Mouse (Mus musculus): ENCODE measurements around the gene Rab3d. TPM values are rescaled to one million over a fixed set of nuclear protein-coding genes. Genes with fewer than 3 reads are reported as not detected.
"Not testable (repeated sequence)": the region's sequence is repeated elsewhere in the genome, so short reads cannot be mapped to it uniquely, and the experiment has no call there.

Gene Rab3d
- total RNA-seq, 4 experiments from 2014 or later = 13.2 to 16.4 (median 15.4) TPM

GRCm38 (mm10) chr9:21909474-21910223, 8.3 kb downstream of the Rab3d start:
- DNase-seq (ENCODE audit: low spot score) = no peak

GRCm38 (mm10) chr9:21908216-21908615, 9.8 kb downstream of the Rab3d start:
- DNase-seq (ENCODE audit: low spot score) = no peak

GRCm38 (mm10) chr9:21904031-21904430, 14.0 kb downstream of the Rab3d start:
- DNase-seq (ENCODE audit: low spot score) = no peak

GRCm38 (mm10) chr9:21901223-21901820, 16.7 kb downstream of the Rab3d start:
- peak; percentile 75 for DNase-seq (ENCODE audit: low spot score)

GRCm38 (mm10) chr9:21889229-21889628, 28.8 kb downstream of the Rab3d start:
- no peak for DNase-seq (ENCODE audit: low spot score)

GRCm38 (mm10) chr9:21876601-21877000, 41.4 kb downstream of the Rab3d start:
- DNase-seq (ENCODE audit: low spot score) = no peak

GRCm38 (mm10) chr9:21872204-21872603, 45.8 kb downstream of the Rab3d start:
- DNase-seq (ENCODE audit: low spot score) = no peak

GRCm38 (mm10) chr9:21870879-21871524, 47.0 kb downstream of the Rab3d start:
- DNase-seq (ENCODE audit: low spot score) = no peak

- peak; percentile 66 for DNase-seq (ENCODE audit: low spot score)
Measured at GRCm38 (mm10) chr9:21869290-21869689, 48.7 kb downstream of the Rab3d start.

GRCm38 (mm10) chr9:21867726-21868125, 50.3 kb downstream of the Rab3d start:
- DNase-seq (ENCODE audit: low spot score) = no peak

- no peak for DNase-seq (ENCODE audit: low spot score)
Measured at GRCm38 (mm10) chr9:21866641-21867040, 51.4 kb downstream of the Rab3d start.

- DNase-seq (ENCODE audit: low spot score) = no peak
Measured at GRCm38 (mm10) chr9:21865673-21866398, 52.2 kb downstream of the Rab3d start.

GRCm38 (mm10) chr9:21862181-21862580, 55.8 kb downstream of the Rab3d start:
- DNase-seq (ENCODE audit: low spot score) = no peak

GRCm38 (mm10) chr9:21860349-21860748, 57.6 kb downstream of the Rab3d start:
- DNase-seq (ENCODE audit: low spot score) = not testable (repeated sequence)

GRCm38 (mm10) chr9:21859606-21860005, 58.4 kb downstream of the Rab3d start:
- DNase-seq (ENCODE audit: low spot score) = no peak

GRCm38 (mm10) chr9:21858084-21858483, 59.9 kb downstream of the Rab3d start:
- peak; percentile 86 for DNase-seq (ENCODE audit: low spot score)

GRCm38 (mm10) chr9:21857501-21857900, 60.5 kb downstream of the Rab3d start:
- DNase-seq (ENCODE audit: low spot score) = no peak

Other genes starting within 250 kb of the Rab3d start
- gene Ldlr, start 194.7 kb downstream of the Rab3d start, total RNA-seq (2022) = 1 to 10 TPM; 2.3 to 3.8 (median 3.0) TPM
- gene Spc24, start 157.9 kb downstream of the Rab3d start, total RNA-seq (2022) = 1 to 10 TPM; 5.6 to 8.6 (median 7.7) TPM
- gene Kank2, start 119.4 kb downstream of the Rab3d start, total RNA-seq (2022) = 10 to 100 TPM; 64.2 to 67.2 (median 65.6) TPM
- under 1 TPM in 1 of 4 experiments, not detected in 3; 0.38 TPM for gene Angptl8, start 82.7 kb downstream of the Rab3d start, total RNA-seq (2022)
- gene Dock6, start 65.6 kb downstream of the Rab3d start, total RNA-seq (2022) = 10 to 100 TPM; 27.3 to 35.7 (median 30.7) TPM
- 1 to 10 TPM; 4.9 to 7.4 (median 5.6) TPM for gene Ccdc159, start 9.3 kb upstream of the Rab3d start, total RNA-seq (2022)
- 10 to 100 TPM; 80.1 to 91.4 (median 86.9) TPM for gene Tmem205, start 9.4 kb upstream of the Rab3d start, total RNA-seq (2022)
- gene Plppr2, start 18.8 kb upstream of the Rab3d start, total RNA-seq (2022) = 1 to 10 TPM; 2.1 to 3.8 (median 3.2) TPM
- gene Swsap1, start 37.6 kb upstream of the Rab3d start, total RNA-seq (2022) = 1 to 10 TPM; 8.5 to 8.9 (median 8.7) TPM
- 1 to 10 TPM; 1.6 to 2.9 (median 2.3) TPM for gene Epor, start 45.3 kb upstream of the Rab3d start, total RNA-seq (2022)
- gene Rgl3, start 71.3 kb upstream of the Rab3d start, total RNA-seq (2022) = 1 to 10 TPM; 4.1 to 5.9 (median 4.3) TPM
- not detected for gene Ccdc151, start 84.4 kb upstream of the Rab3d start, total RNA-seq (2022)
- gene Prkcsh, start 84.6 kb upstream of the Rab3d start, total RNA-seq (2022) = 10 to 100 TPM; 61.9 to 67.3 (median 65.5) TPM
- gene Elavl3, start 133.8 kb upstream of the Rab3d start, total RNA-seq (2022) = under 1 TPM; 0.08 to 0.25 (median 0.11) TPM
- gene Gm49318, start 153.1 kb upstream of the Rab3d start, total RNA-seq (2022) = under 1 TPM in 1 of 4 experiments, not detected in 3; 0.66 TPM
- gene Zfp653, start 153.2 kb upstream of the Rab3d start, total RNA-seq (2022) = 1 to 10 TPM; 3.0 to 5.0 (median 4.7) TPM
- 100 to 1,000 TPM; 101 to 109 (median 106) TPM for gene Ecsit, start 167.2 kb upstream of the Rab3d start, total RNA-seq (2022)
- 1 to 10 TPM; 3.4 to 8.7 (median 6.1) TPM for gene Cnn1, start 181.0 kb upstream of the Rab3d start, total RNA-seq (2022)
- gene Elof1, start 199.0 kb upstream of the Rab3d start, total RNA-seq (2022) = 10 to 100 TPM; 34.9 to 42.6 (median 39.3) TPM
- 1 to 10 TPM in 3 of 4 experiments, under 1 TPM in 1; 0.98 to 1.6 (median 1.2) TPM for gene Acp5, start 217.5 kb upstream of the Rab3d start, total RNA-seq (2022)
- 10 to 100 TPM; 48.6 to 53.6 (median 50.1) TPM for gene Pigyl, start 238.7 kb upstream of the Rab3d start, total RNA-seq (2022)